Mouse (Mus musculus): ENCODE results near the gene Numb. TPM values are rescaled to one million over a fixed set of nuclear protein-coding genes. Genes with fewer than 3 reads are reported as not detected.
"Not testable (repeated sequence)": the region's sequence is repeated elsewhere in the genome, so short reads cannot be mapped to it uniquely, and the experiment has no call there.

Gene Numb
- polyA plus RNA-seq, 1 experiment from 2014 or later: 14.2 TPM

- no peak overlapping the region for H3K4me2 ChIP-seq (ENCODE audit: low read length)
- H3K4me1 ChIP-seq (ENCODE audit: control insufficient read depth, insufficient read depth, low read length): peaks cover 14% of the 10 kb centered on the region
- no peaks in the 10 kb centered on the region for H3K27me3 ChIP-seq (ENCODE audit: control insufficient read depth, insufficient read depth, low read depth, low read length)
- no peak overlapping the region for H3K27ac ChIP-seq (ENCODE audit: low read length)
- H3K9ac ChIP-seq (ENCODE audit: low read depth, low read length): no peak overlapping the region
- no peak overlapping the region for H3K4me3 ChIP-seq (ENCODE audit: low read depth, low read length)
- no peak for ATAC-seq
- WGBS: 94% methylated on average over 8 of the region's 8 CpGs
- H3K9me3 ChIP-seq (replicated peaks; ENCODE audit: control insufficient read depth, low read length, poor library complexity, severe bottlenecking): no peaks in the 10 kb centered on the region
- no peaks in the 10 kb centered on the region for H3K36me3 ChIP-seq (ENCODE audit: control insufficient read depth, insufficient read depth, low read length)
Measured at GRCm38 (mm10) chr12:83947260-83947811, 25.6 kb upstream of the Numb start.

GRCm38 (mm10) chr12:83941938-83942337 is 20.2 kb upstream of the Numb start:
- no peak for ATAC-seq
- Histone ChIP-seq H3K36me3 (ENCODE audit: control insufficient read depth, insufficient read depth, low read length) (no peaks in the 10 kb centered on the region), H3K4me3 (ENCODE audit: low read depth, low read length) (no peak overlapping the region), H3K9me3 (replicated peaks; ENCODE audit: control insufficient read depth, low read length, poor library complexity, severe bottlenecking) (no peaks in the 10 kb centered on the region), H3K4me1 (ENCODE audit: control insufficient read depth, insufficient read depth, low read length) (no peaks in the 10 kb centered on the region), H3K9ac (ENCODE audit: low read depth, low read length) (no peak overlapping the region), H3K4me2 (ENCODE audit: low read length) (no peak overlapping the region), H3K27ac (ENCODE audit: low read length) (no peak overlapping the region), H3K27me3 (ENCODE audit: control insufficient read depth, insufficient read depth, low read depth, low read length) (no peaks in the 10 kb centered on the region)
- WGBS: 82% methylated on average over 3 of the region's 3 CpGs

- H3K27ac ChIP-seq (ENCODE audit: low read length): no peak overlapping the region
- ATAC-seq: no peak
- WGBS: 46% methylated on average over 4 of the region's 4 CpGs
Measured at GRCm38 (mm10) chr12:83940031-83940430, 18.3 kb upstream of the Numb start.

GRCm38 (mm10) chr12:83939332-83939731 is 17.6 kb upstream of the Numb start:
- no peak overlapping the region for H3K4me3 ChIP-seq (ENCODE audit: low read depth, low read length)
- no peak overlapping the region for H3K27ac ChIP-seq (ENCODE audit: low read length)
- 65% methylated on average over 2 of the region's 2 CpGs for WGBS
- H3K4me1 ChIP-seq (ENCODE audit: control insufficient read depth, insufficient read depth, low read length): no peaks in the 10 kb centered on the region
- no peak overlapping the region for H3K4me2 ChIP-seq (ENCODE audit: low read length)
- H3K36me3 ChIP-seq (ENCODE audit: control insufficient read depth, insufficient read depth, low read length): no peaks in the 10 kb centered on the region
- no peak overlapping the region for H3K9ac ChIP-seq (ENCODE audit: low read depth, low read length)
- H3K9me3 ChIP-seq (replicated peaks; ENCODE audit: control insufficient read depth, low read length, poor library complexity, severe bottlenecking): no peaks in the 10 kb centered on the region
- no peak for ATAC-seq
- no peaks in the 10 kb centered on the region for H3K27me3 ChIP-seq (ENCODE audit: control insufficient read depth, insufficient read depth, low read depth, low read length)

More at GRCm38 (mm10) chr12:83940031-83940430, 18.3 kb upstream of the Numb start:
- Histone ChIP-seq H3K9me3 (replicated peaks; ENCODE audit: control insufficient read depth, low read length, poor library complexity, severe bottlenecking) (no peaks in the 10 kb centered on the region), H3K4me3 (ENCODE audit: low read depth, low read length) (no peak overlapping the region), H3K36me3 (ENCODE audit: control insufficient read depth, insufficient read depth, low read length) (no peaks in the 10 kb centered on the region), H3K27me3 (ENCODE audit: control insufficient read depth, insufficient read depth, low read depth, low read length) (no peaks in the 10 kb centered on the region), H3K4me2 (ENCODE audit: low read length) (no peak overlapping the region), H3K9ac (ENCODE audit: low read depth, low read length) (no peak overlapping the region), H3K4me1 (ENCODE audit: control insufficient read depth, insufficient read depth, low read length) (no peaks in the 10 kb centered on the region)

GRCm38 (mm10) chr12:83938592-83938991 is 16.9 kb upstream of the Numb start:
- H3K4me1 ChIP-seq (ENCODE audit: control insufficient read depth, insufficient read depth, low read length); H3K9ac ChIP-seq (ENCODE audit: low read depth, low read length); ATAC-seq; H3K4me3 ChIP-seq (ENCODE audit: low read depth, low read length); H3K9me3 ChIP-seq (replicated peaks; ENCODE audit: control insufficient read depth, low read length, poor library complexity, severe bottlenecking); H3K4me2 ChIP-seq (ENCODE audit: low read length); H3K36me3 ChIP-seq (ENCODE audit: control insufficient read depth, insufficient read depth, low read length); H3K27me3 ChIP-seq (ENCODE audit: control insufficient read depth, insufficient read depth, low read depth, low read length); H3K27ac ChIP-seq (ENCODE audit: low read length): not testable (repeated sequence)
- 48% methylated on average over 1 of the region's 1 CpGs for WGBS

GRCm38 (mm10) chr12:83937600-83937999 is 15.9 kb upstream of the Numb start:
- H3K4me3 ChIP-seq (ENCODE audit: low read depth, low read length): no peak overlapping the region
- no peak for ATAC-seq
- no peak overlapping the region for H3K4me2 ChIP-seq (ENCODE audit: low read length)
- no peaks in the 10 kb centered on the region for H3K4me1 ChIP-seq (ENCODE audit: control insufficient read depth, insufficient read depth, low read length)
- H3K9me3 ChIP-seq (replicated peaks; ENCODE audit: control insufficient read depth, low read length, poor library complexity, severe bottlenecking): no peaks in the 10 kb centered on the region
- no peak overlapping the region for H3K9ac ChIP-seq (ENCODE audit: low read depth, low read length)
- WGBS: 67% methylated on average over 10 of the region's 10 CpGs
- no peaks in the 10 kb centered on the region for H3K27me3 ChIP-seq (ENCODE audit: control insufficient read depth, insufficient read depth, low read depth, low read length)
- no peaks in the 10 kb centered on the region for H3K36me3 ChIP-seq (ENCODE audit: control insufficient read depth, insufficient read depth, low read length)
- H3K27ac ChIP-seq (ENCODE audit: low read length): no peak overlapping the region

GRCm38 (mm10) chr12:83929186-83929804 is 7.6 kb upstream of the Numb start:
- Histone ChIP-seq H3K4me3 (ENCODE audit: low read depth, low read length) (no peak overlapping the region), H3K4me2 (ENCODE audit: low read length) (no peak overlapping the region), H3K36me3 (ENCODE audit: control insufficient read depth, insufficient read depth, low read length) (no peaks in the 10 kb centered on the region), H3K9me3 (replicated peaks; ENCODE audit: control insufficient read depth, low read length, poor library complexity, severe bottlenecking) (no peaks in the 10 kb centered on the region), H3K27ac (ENCODE audit: low read length) (no peak overlapping the region), H3K27me3 (ENCODE audit: control insufficient read depth, insufficient read depth, low read depth, low read length) (no peaks in the 10 kb centered on the region), H3K9ac (ENCODE audit: low read depth, low read length) (no peak overlapping the region), H3K4me1 (ENCODE audit: control insufficient read depth, insufficient read depth, low read length) (no peaks in the 10 kb centered on the region)
- ATAC-seq: no peak
- WGBS: 34% methylated on average over 2 of the region's 2 CpGs

- no peaks in the 10 kb centered on the region for H3K9me3 ChIP-seq (replicated peaks; ENCODE audit: control insufficient read depth, low read length, poor library complexity, severe bottlenecking)
- H3K4me1 ChIP-seq (ENCODE audit: control insufficient read depth, insufficient read depth, low read length): peaks cover under 1% of the 10 kb centered on the region; the same call in 1 of the 2 replicates
- ATAC-seq: no peak
- 88% methylated on average over 4 of the region's 4 CpGs for WGBS
- no peaks in the 10 kb centered on the region for H3K36me3 ChIP-seq (ENCODE audit: control insufficient read depth, insufficient read depth, low read length)
- H3K4me2 ChIP-seq (ENCODE audit: low read length): no peak overlapping the region
- no peaks in the 10 kb centered on the region for H3K27me3 ChIP-seq (ENCODE audit: control insufficient read depth, insufficient read depth, low read depth, low read length)
- no peak overlapping the region for H3K9ac ChIP-seq (ENCODE audit: low read depth, low read length)
- no peak overlapping the region for H3K4me3 ChIP-seq (ENCODE audit: low read depth, low read length)
- no peak overlapping the region for H3K27ac ChIP-seq (ENCODE audit: low read length)
Measured at GRCm38 (mm10) chr12:83927747-83928146, 6.0 kb upstream of the Numb start.

GRCm38 (mm10) chr12:83926061-83926460 is 4.3 kb upstream of the Numb start:
- H3K9ac ChIP-seq (ENCODE audit: low read depth, low read length): no peak overlapping the region
- no peak overlapping the region for H3K4me3 ChIP-seq (ENCODE audit: low read depth, low read length)
- no peaks in the 10 kb centered on the region for H3K9me3 ChIP-seq (replicated peaks; ENCODE audit: control insufficient read depth, low read length, poor library complexity, severe bottlenecking)
- no peak overlapping the region for H3K27ac ChIP-seq (ENCODE audit: low read length)
- no peak for ATAC-seq
- H3K4me1 ChIP-seq (ENCODE audit: control insufficient read depth, insufficient read depth, low read length): peaks cover 4% of the 10 kb centered on the region; the same call in 1 of the 2 replicates
- no peak overlapping the region for H3K4me2 ChIP-seq (ENCODE audit: low read length)
- H3K27me3 ChIP-seq (ENCODE audit: control insufficient read depth, insufficient read depth, low read depth, low read length): no peaks in the 10 kb centered on the region
- 65% methylated on average over 2 of the region's 2 CpGs for WGBS
- no peaks in the 10 kb centered on the region for H3K36me3 ChIP-seq (ENCODE audit: control insufficient read depth, insufficient read depth, low read length)

All from midbrain, embryonic 16.5 days (tissue).